Mouse (Mus musculus) lung, postnatal 0 days (tissue): Measurements from ENCODE around the gene Trim80. TPM values are rescaled to one million over a fixed set of nuclear protein-coding genes. Genes with fewer than 3 reads are reported as not detected.

Experiments used
- ATAC-seq: fragments of 200-750 bp; cut with Nextera tagmentation; 2 replicates; pipeline ENCODE4 v1.8.0; 2017; ENCODE audit warnings: moderate library complexity
- DNase-seq: peaks from one replicate; pipeline ENCODE4 v3.0.0-alpha.2; 2016; ENCODE audit warnings: low spot score
- H3K27ac ChIP-seq: fragments of 300-500 bp; sonication (generic); 2 replicates; pipeline ENCODE4 v1.5.1; 2014; ENCODE audit warnings: antibody characterized with exemption, mild to moderate bottlenecking, low read length, mixed read lengths
- H3K27me3 ChIP-seq: fragments of 300-500 bp; sonication (generic); replicated peaks from 2 replicates; pipeline ENCODE4 v1.6.1; 2014; ENCODE audit warnings: low read length, mixed read lengths; ENCODE audit not compliant: insufficient read depth
- H3K36me3 ChIP-seq: fragments of 300-500 bp; sonication (generic); 2 replicates; pipeline ENCODE4 v1.6.1; 2014; ENCODE audit warnings: low read length, mixed read lengths; ENCODE audit not compliant: insufficient read depth
- H3K4me1 ChIP-seq: fragments of 300-500 bp; sonication (generic); 2 replicates; pipeline ENCODE4 v1.6.1; 2014; ENCODE audit warnings: antibody characterized with exemption, low read depth, low read length, mixed read lengths; ENCODE audit not compliant: insufficient read depth
- H3K4me2 ChIP-seq: fragments of 300-500 bp; sonication (generic); replicated peaks from 2 replicates; pipeline ENCODE4 v1.6.1; 2014; ENCODE audit warnings: low read depth, mild to moderate bottlenecking, low read length, moderate library complexity, mixed read lengths
- H3K4me3 ChIP-seq: fragments of 300-500 bp; sonication (generic); 2 replicates; pipeline ENCODE4 v1.5.1; 2014; ENCODE audit warnings: low read depth, low read length
- H3K9ac ChIP-seq: fragments of 300-500 bp; sonication (generic); replicated peaks from 2 replicates; pipeline ENCODE4 v1.6.1; 2014; ENCODE audit warnings: low read depth, mild to moderate bottlenecking
- H3K9me3 ChIP-seq: fragments of 300-500 bp; sonication (generic); 2 replicates; pipeline ENCODE4 v1.6.1; 2016; ENCODE audit warnings: low read length, mixed read lengths
- CTCF ChIP-seq: IDR thresholded peaks from 2 replicates; pipeline ENCODE4 v1.5.1; 2016; ENCODE audit warnings: antibody characterized with exemption, mild to moderate bottlenecking
- EP300 ChIP-seq: IDR thresholded peaks from 2 replicates; pipeline ENCODE4 v1.6.1; 2016; ENCODE audit warnings: antibody characterized with exemption, mild to moderate bottlenecking, control low read depth
- WGBS: fragments of 180-500 bp; shearing (Covaris S2); extraction: QIAGEN DNeasy Blood & Tissue Kit; methylation state at CpG from one replicate; pipeline ENCODE4 v1.1.7; 2014; 5-methylcytosine and 5-hydroxymethylcytosine counted together
- polyA plus RNA-seq: library from polyadenylated mRNA; unstranded; fragments of >200 nt; fragmentation: Nextera tagmentation; extraction: Ambion mirVana; gene quantifications from 2 replicates; pipeline ENCODE4 v1.2.1, GENCODE M21; 2015

Gene Trim80
- polyA plus RNA-seq, 1 experiment from 2014 or later: not detected

- ATAC-seq (no peak), DNase-seq (no peak)
- WGBS: 89% methylated on average over 6 of the region's 6 CpGs
- Histone ChIP-seq H3K27me3 (no peaks in the 10 kb centered on the region), H3K27ac (no peak overlapping the region), H3K4me3 (no peak overlapping the region), H3K4me2 (no peak overlapping the region), H3K4me1 (peaks cover 5% of the 10 kb centered on the region; the same call in 1 of the 2 replicates), H3K36me3 (peaks cover 15% of the 10 kb centered on the region; the same call in 1 of the 2 replicates), H3K9me3 (no peaks in the 10 kb centered on the region), H3K9ac (no peak overlapping the region)
- TF ChIP-seq EP300 (no peak), CTCF (no peak)
These were observed 14.7 kb upstream of the Trim80 start for GRCm38 (mm10) chr11:115425671-115426070.

- Histone ChIP-seq H3K9me3 (no peaks in the 10 kb centered on the region), H3K4me2 (no peak overlapping the region), H3K27me3 (no peaks in the 10 kb centered on the region), H3K4me1 (no peaks in the 10 kb centered on the region), H3K27ac (0 out of 2 replicates have a peak overlapping the region, but pooled peaks have one; percentile 28), H3K9ac (no peak overlapping the region), H3K36me3 (peaks cover 16% of the 10 kb centered on the region; the same call in 1 of the 2 replicates), H3K4me3 (no peak overlapping the region)
- 32% methylated on average over 20 of the region's 20 CpGs for WGBS
- peak; percentile 84 for DNase-seq
- TF ChIP-seq EP300: no peak
- peak; percentile 87 for TF ChIP-seq CTCF
- ATAC-seq: peak; percentile 86
These were observed 12.6 kb upstream of the Trim80 start for GRCm38 (mm10) chr11:115427482-115428331.

- Histone ChIP-seq H3K36me3 (peaks cover 16% of the 10 kb centered on the region; the same call in 1 of the 2 replicates), H3K27ac (no peak overlapping the region), H3K4me2 (no peak overlapping the region), H3K4me3 (no peak overlapping the region), H3K4me1 (no peaks in the 10 kb centered on the region), H3K9me3 (no peaks in the 10 kb centered on the region), H3K9ac (no peak overlapping the region), H3K27me3 (no peaks in the 10 kb centered on the region)
- WGBS: 82% methylated on average over 7 of the region's 7 CpGs
- ATAC-seq: no peak
- TF ChIP-seq CTCF (no peak), EP300 (no peak)
- DNase-seq: no peak
These were observed 11.0 kb upstream of the Trim80 start for GRCm38 (mm10) chr11:115429307-115429706.

GRCm38 (mm10) chr11:115430561-115430960 lies 9.8 kb upstream of the Trim80 start:
- H3K27me3 ChIP-seq: no peaks in the 10 kb centered on the region
- 92% methylated on average over 6 of the region's 6 CpGs for WGBS
- no peak overlapping the region for H3K4me2 ChIP-seq
- H3K9ac ChIP-seq: no peak overlapping the region
- ATAC-seq: no peak
- no peak for DNase-seq
- H3K4me3 ChIP-seq: no peak overlapping the region
- H3K9me3 ChIP-seq: no peaks in the 10 kb centered on the region
- TF ChIP-seq CTCF (no peak), EP300 (no peak)
- H3K36me3 ChIP-seq: peaks cover 16% of the 10 kb centered on the region; the same call in 1 of the 2 replicates
- peaks cover 3% of the 10 kb centered on the region; the same call in 1 of the 2 replicates for H3K4me1 ChIP-seq
- H3K27ac ChIP-seq: no peak overlapping the region

GRCm38 (mm10) chr11:115432814-115433213 lies 7.5 kb upstream of the Trim80 start:
- H3K4me2 ChIP-seq: no peak overlapping the region
- no peaks in the 10 kb centered on the region for H3K27me3 ChIP-seq
- no peaks in the 10 kb centered on the region for H3K9me3 ChIP-seq
- ATAC-seq (no peak), DNase-seq (no peak)
- H3K27ac ChIP-seq: no peak overlapping the region
- no peak for TF ChIP-seq CTCF
- no peak for TF ChIP-seq EP300
- H3K4me3 ChIP-seq: no peak overlapping the region
- peaks cover 10% of the 10 kb centered on the region; the same call in 1 of the 2 replicates for H3K4me1 ChIP-seq
- H3K9ac ChIP-seq: no peak overlapping the region
- WGBS: 52% methylated on average over 4 of the region's 4 CpGs
- peaks cover 16% of the 10 kb centered on the region; the same call in 1 of the 2 replicates for H3K36me3 ChIP-seq

GRCm38 (mm10) chr11:115433342-115433741 lies 7.0 kb upstream of the Trim80 start:
- Histone ChIP-seq H3K36me3 (peaks cover 16% of the 10 kb centered on the region; the same call in 1 of the 2 replicates), H3K4me3 (no peak overlapping the region), H3K27ac (no peak overlapping the region), H3K4me2 (no peak overlapping the region), H3K4me1 (peaks cover 10% of the 10 kb centered on the region; the same call in 1 of the 2 replicates), H3K9me3 (no peaks in the 10 kb centered on the region), H3K27me3 (no peaks in the 10 kb centered on the region), H3K9ac (no peak overlapping the region)
- 59% methylated on average over 6 of the region's 6 CpGs for WGBS
- ATAC-seq (no peak), DNase-seq (no peak)
- TF ChIP-seq CTCF: no peak
- TF ChIP-seq EP300: no peak
